Mouse (Mus musculus): ENCODE measurements around the gene Zmym3. TPM values are rescaled to one million over a fixed set of nuclear protein-coding genes. Genes with fewer than 3 reads are reported as not detected.

Gene Zmym3
- polyA plus RNA-seq, 1 experiment: 34.3 TPM

GRCm38 (mm10) chrX:101419725-101420699 is 637 bp downstream of the Zmym3 start:
- Histone ChIP-seq H3K4me3 (ENCODE audit: insufficient read depth, low read length) (peak overlapping the region; percentile 91), H3K27ac (ENCODE audit: insufficient read depth, low read depth, low read length) (peak overlapping the region; percentile 36; the same call in 1 of the 2 replicates), H3K4me1 (ENCODE audit: control insufficient read depth, insufficient read depth, low read length) (peaks cover 16% of the 10 kb centered on the region)
- TF ChIP-seq POLR2A (IDR thresholded peaks at IDR 0.05; ENCODE audit: borderline replicate concordance, low read depth, low read length) (no peak), CTCF (IDR thresholded peaks at IDR 0.05; ENCODE audit: low read depth, low read length) (no peak)

DNA sequence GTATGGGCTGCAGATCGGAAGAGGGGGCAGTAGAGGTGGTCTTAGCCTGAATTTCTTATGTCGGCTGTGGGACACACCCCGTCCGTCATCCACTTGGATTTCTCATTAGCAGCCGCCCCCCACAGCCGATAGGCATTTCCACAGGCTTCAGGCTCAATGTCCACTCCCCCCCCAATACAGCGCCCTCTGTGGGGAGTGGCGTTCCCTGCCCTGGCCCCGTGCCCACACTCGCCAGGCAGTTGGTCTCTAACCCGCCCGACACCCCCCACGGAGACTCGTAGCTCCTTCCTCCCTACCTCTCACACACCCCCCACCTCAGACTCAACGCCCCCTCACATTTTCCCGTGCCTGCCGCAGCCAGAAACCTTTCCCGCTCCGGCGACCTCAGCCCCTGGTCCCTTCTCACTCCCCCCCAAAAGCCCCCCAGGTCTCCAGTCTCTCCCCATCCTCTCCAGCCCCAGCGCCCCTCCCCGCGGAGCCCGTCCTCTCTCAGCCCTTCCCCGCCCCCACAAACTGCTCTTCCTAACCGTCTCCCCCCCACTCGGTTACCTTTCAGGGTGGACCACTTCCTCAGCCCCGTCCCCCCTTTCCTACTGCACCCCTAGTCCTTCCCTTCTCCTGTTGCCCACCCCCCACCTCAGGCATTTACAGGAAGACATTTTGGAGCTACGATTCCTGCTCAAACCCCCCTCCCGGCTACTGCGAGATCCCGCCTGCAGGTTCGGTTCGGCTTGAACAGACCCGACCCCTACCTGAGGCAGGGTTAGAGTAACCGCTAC is 1.5 kb downstream of the Zmym3 start:
- peaks cover 16% of the 10 kb centered on the region for H3K4me1 ChIP-seq (ENCODE audit: control insufficient read depth, insufficient read depth, low read length)
- H3K27ac ChIP-seq (ENCODE audit: insufficient read depth, low read depth, low read length): peak overlapping the region; percentile 36; the same call in 1 of the 2 replicates
- TF ChIP-seq POLR2A (IDR thresholded peaks at IDR 0.05; ENCODE audit: borderline replicate concordance, low read depth, low read length) (no peak), CTCF (IDR thresholded peaks at IDR 0.05; ENCODE audit: low read depth, low read length) (no peak)
- H3K4me3 ChIP-seq (ENCODE audit: insufficient read depth, low read length): peak overlapping the region; percentile 91

DNA sequence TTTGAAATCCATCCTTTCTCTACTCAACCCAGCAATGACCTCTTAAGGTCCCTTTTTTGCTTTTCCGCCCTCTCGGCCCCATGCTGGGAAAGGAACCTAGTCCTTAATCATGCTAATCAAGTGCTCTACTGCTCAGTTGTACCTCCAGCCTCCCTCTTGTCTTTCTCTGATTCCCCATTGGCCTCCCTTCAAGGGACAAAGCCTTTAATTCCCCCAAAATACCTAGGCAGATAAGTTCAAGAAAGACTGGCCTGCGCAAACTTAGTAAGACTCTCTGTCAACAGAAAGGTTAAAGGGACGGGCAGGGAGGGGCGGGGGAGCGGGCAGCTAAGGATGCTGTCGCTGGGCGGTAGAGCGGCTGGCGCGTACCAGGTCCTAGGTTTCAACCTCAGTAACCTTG is 24.2 kb downstream of the Zmym3 start:
- TF ChIP-seq POLR2A (IDR thresholded peaks at IDR 0.05; ENCODE audit: borderline replicate concordance, low read depth, low read length) (no peak), CTCF (IDR thresholded peaks at IDR 0.05; ENCODE audit: low read depth, low read length) (no peak)
- no peak overlapping the region for H3K27ac ChIP-seq (ENCODE audit: insufficient read depth, low read depth, low read length)
- no peak overlapping the region for H3K4me3 ChIP-seq (ENCODE audit: insufficient read depth, low read length)
- H3K4me1 ChIP-seq (ENCODE audit: control insufficient read depth, insufficient read depth, low read length): no peaks in the 10 kb centered on the region

- H3K4me1 ChIP-seq (ENCODE audit: control insufficient read depth, insufficient read depth, low read length): no peaks in the 10 kb centered on the region
- no peak for TF ChIP-seq POLR2A (IDR thresholded peaks at IDR 0.05; ENCODE audit: borderline replicate concordance, low read depth, low read length)
- TF ChIP-seq CTCF (IDR thresholded peaks at IDR 0.05; ENCODE audit: low read depth, low read length): no peak
- H3K27ac ChIP-seq (ENCODE audit: insufficient read depth, low read depth, low read length): no peak overlapping the region
- H3K4me3 ChIP-seq (ENCODE audit: insufficient read depth, low read length): no peak overlapping the region
Observed at GRCm38 (mm10) chrX:101394341-101394740, 26.3 kb downstream of the Zmym3 start.

- no peak overlapping the region for H3K4me3 ChIP-seq (ENCODE audit: insufficient read depth, low read length)
- no peaks in the 10 kb centered on the region for H3K4me1 ChIP-seq (ENCODE audit: control insufficient read depth, insufficient read depth, low read length)
- no peak overlapping the region for H3K27ac ChIP-seq (ENCODE audit: insufficient read depth, low read depth, low read length)
- no peak for TF ChIP-seq POLR2A (IDR thresholded peaks at IDR 0.05; ENCODE audit: borderline replicate concordance, low read depth, low read length)
- no peak for TF ChIP-seq CTCF (IDR thresholded peaks at IDR 0.05; ENCODE audit: low read depth, low read length)
Observed at GRCm38 (mm10) chrX:101388866-101389537, 31.6 kb downstream of the Zmym3 start.

DNA sequence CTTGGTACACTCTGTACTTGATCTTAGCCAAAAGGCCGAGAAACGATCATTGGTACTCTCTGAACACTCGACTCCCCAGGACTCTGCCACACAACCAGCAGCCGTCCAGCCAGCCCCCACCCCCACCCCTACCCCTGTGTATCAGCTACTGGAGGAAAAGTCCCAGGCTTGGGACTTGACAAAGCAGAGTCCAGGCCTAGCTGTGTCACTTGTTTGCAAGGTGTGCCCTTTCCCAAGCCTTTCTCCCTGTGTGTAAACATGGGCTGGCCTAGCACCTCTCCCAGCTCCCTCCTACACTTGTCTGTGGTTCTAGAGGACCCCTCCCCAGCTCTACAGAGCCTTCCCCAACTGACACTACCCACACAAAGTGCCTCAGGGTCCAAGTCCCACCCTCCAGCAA is 34.4 kb downstream of the Zmym3 start:
- H3K4me3 ChIP-seq (ENCODE audit: insufficient read depth, low read length): no peak overlapping the region
- no peak overlapping the region for H3K27ac ChIP-seq (ENCODE audit: insufficient read depth, low read depth, low read length)
- no peak for TF ChIP-seq CTCF (IDR thresholded peaks at IDR 0.05; ENCODE audit: low read depth, low read length)
- TF ChIP-seq POLR2A (IDR thresholded peaks at IDR 0.05; ENCODE audit: borderline replicate concordance, low read depth, low read length): no peak
- H3K4me1 ChIP-seq (ENCODE audit: control insufficient read depth, insufficient read depth, low read length): no peaks in the 10 kb centered on the region

DNA sequence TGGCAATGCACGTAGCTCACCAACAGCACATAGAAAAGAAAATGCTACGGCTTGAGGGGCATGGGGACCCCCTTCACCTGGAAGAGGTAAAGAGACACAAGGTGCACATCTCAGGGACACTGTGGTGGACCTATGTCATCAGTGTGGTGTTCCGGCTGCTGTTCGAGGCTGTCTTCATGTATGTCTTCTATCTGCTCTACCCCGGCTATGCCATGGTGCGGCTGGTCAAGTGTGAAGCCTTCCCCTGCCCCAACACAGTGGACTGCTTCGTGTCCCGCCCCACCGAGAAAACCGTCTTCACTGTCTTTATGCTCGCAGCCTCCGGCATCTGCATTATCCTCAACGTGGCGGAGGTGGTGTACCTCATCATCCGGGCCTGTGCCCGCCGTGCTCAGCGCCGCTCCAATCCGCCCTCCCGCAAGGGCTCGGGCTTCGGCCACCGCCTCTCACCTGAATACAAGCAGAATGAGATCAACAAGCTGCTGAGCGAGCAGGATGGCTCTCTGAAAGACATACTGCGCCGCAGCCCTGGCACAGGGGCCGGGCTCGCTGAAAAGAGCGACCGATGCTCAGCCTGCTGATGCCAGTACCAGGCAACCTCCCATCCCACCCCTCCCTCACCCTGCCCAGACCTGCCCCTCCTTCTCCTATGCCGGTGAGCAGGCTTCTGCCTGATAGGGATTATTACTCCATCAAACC is 36.1 kb downstream of the Zmym3 start:
- H3K4me3 ChIP-seq (ENCODE audit: insufficient read depth, low read length): peak overlapping the region; percentile 13; the same call in 1 of the 2 replicates
- H3K27ac ChIP-seq (ENCODE audit: insufficient read depth, low read depth, low read length): no peak overlapping the region
- H3K4me1 ChIP-seq (ENCODE audit: control insufficient read depth, insufficient read depth, low read length): no peaks in the 10 kb centered on the region
- TF ChIP-seq POLR2A (IDR thresholded peaks at IDR 0.05; ENCODE audit: borderline replicate concordance, low read depth, low read length): no peak
- no peak for TF ChIP-seq CTCF (IDR thresholded peaks at IDR 0.05; ENCODE audit: low read depth, low read length)

- TF ChIP-seq POLR2A (IDR thresholded peaks at IDR 0.05; ENCODE audit: borderline replicate concordance, low read depth, low read length): no peak
- no peak for TF ChIP-seq CTCF (IDR thresholded peaks at IDR 0.05; ENCODE audit: low read depth, low read length)
- Histone ChIP-seq H3K4me3 (ENCODE audit: insufficient read depth, low read length) (no peak overlapping the region), H3K4me1 (ENCODE audit: control insufficient read depth, insufficient read depth, low read length) (no peaks in the 10 kb centered on the region), H3K27ac (ENCODE audit: insufficient read depth, low read depth, low read length) (no peak overlapping the region)
Observed at GRCm38 (mm10) chrX:101383455-101383854, 37.2 kb downstream of the Zmym3 start.

DNA sequence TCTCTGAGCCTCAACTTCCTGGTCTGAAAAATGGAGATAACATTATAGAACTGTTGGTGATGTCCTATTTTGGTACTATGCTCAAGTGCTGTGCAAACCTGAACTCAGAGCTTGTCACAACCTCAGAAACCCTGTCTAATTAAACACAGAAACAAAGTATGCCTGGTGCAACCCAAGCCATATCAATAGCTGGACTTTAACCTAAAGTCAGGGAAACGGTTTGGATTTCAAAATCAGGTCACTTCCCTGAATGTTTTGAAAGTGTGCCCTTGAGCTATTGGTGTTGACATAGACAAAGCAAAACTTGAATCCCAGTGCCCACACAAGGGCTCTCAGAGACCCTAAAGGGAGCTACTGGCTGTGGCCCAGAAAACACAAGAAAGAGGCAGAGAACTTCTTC is 40.9 kb downstream of the Zmym3 start:
- Histone ChIP-seq H3K27ac (ENCODE audit: insufficient read depth, low read depth, low read length) (no peak overlapping the region), H3K4me3 (ENCODE audit: insufficient read depth, low read length) (no peak overlapping the region), H3K4me1 (ENCODE audit: control insufficient read depth, insufficient read depth, low read length) (no peaks in the 10 kb centered on the region)
- TF ChIP-seq CTCF (IDR thresholded peaks at IDR 0.05; ENCODE audit: low read depth, low read length): no peak
- TF ChIP-seq POLR2A (IDR thresholded peaks at IDR 0.05; ENCODE audit: borderline replicate concordance, low read depth, low read length): no peak

Data from bone marrow macrophage, adult 2 months (primary cell).